Mouse (Mus musculus): ENCODE data around the gene Irx5. TPM values are rescaled to one million over a fixed set of nuclear protein-coding genes. Genes with fewer than 3 reads are reported as not detected.

The Irx5 gene
- total and polyA plus RNA-seq, 2 experiments from 2014 or later, result 13.9 to 18.3 TPM

DNA sequence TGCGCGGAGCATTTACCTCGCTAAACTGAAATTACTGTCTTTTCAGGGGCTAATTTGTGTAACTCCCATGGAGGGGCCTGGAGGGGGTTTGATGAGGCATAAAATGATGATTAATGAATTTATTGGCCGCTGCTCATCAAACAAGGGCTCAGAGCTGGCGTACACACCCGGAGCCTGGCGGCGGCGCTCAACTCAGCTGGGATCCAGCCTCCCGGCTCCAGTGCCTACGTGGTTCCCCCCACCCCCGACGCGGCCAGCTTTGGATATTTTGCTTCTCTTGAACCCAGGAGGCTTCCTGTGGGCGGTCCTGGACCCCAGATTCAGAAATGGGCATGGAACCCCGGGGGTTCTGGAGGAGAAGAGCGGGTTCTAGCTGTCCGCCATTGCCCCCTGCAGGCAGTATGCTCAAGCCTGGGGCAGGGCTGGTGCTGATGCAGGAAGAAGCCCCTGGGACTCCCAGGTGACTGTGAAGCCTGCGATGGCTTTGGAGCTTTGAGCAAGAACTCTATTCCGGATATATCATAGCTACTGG, 9.4 kb downstream of the Irx5 start:
- Histone ChIP-seq H3K27ac (no peak overlapping the region), H3K27me3 (ENCODE audit: insufficient read depth, low read length) (peaks cover 22% of the 10 kb centered on the region), H3K9me3 (ENCODE audit: low read length) (no peaks in the 10 kb centered on the region), H3K36me3 (ENCODE audit: insufficient read depth, low read length) (no peaks in the 10 kb centered on the region), H3K4me3 (ENCODE audit: low read length) (peak overlapping the region; percentile 4; the same call in 1 of the 2 replicates), H3K9ac (replicated peaks; ENCODE audit: low read length) (no peak overlapping the region), H3K4me2 (ENCODE audit: low read depth, low read length) (peak overlapping the region; percentile 42), H3K4me1 (ENCODE audit: insufficient read depth, low read length) (peaks cover 6% of the 10 kb centered on the region; the same call in 1 of the 2 replicates)
- ATAC-seq (peak; percentile 14; the same call in 1 of the 2 replicates), DNase-seq (ENCODE audit: low spot score) (peak; percentile 51)
- WGBS, result 10% methylated on average over 20 of the region's 20 CpGs
- TF ChIP-seq CTCF (IDR thresholded peaks at IDR 0.05; ENCODE audit: low read depth), result peak; percentile 38

GRCm38 (mm10) chr8:92379524-92379923, 22.1 kb downstream of the Irx5 start:
- no peak for DNase-seq (ENCODE audit: low spot score)

GRCm38 (mm10) chr8:92380571-92380970, 23.1 kb downstream of the Irx5 start:
- Histone ChIP-seq H3K9me3 (ENCODE audit: low read length) (no peaks in the 10 kb centered on the region), H3K4me2 (ENCODE audit: low read depth, low read length) (no peak overlapping the region), H3K36me3 (ENCODE audit: insufficient read depth, low read length) (no peaks in the 10 kb centered on the region), H3K27me3 (ENCODE audit: insufficient read depth, low read length) (no peaks in the 10 kb centered on the region), H3K4me3 (ENCODE audit: low read length) (no peak overlapping the region), H3K27ac (no peak overlapping the region), H3K9ac (replicated peaks; ENCODE audit: low read length) (no peak overlapping the region), H3K4me1 (ENCODE audit: insufficient read depth, low read length) (no peaks in the 10 kb centered on the region)
- 49% methylated on average over 2 of the region's 2 CpGs for WGBS
- DNase-seq (ENCODE audit: low spot score) (no peak), ATAC-seq (no peak)
- peak; percentile 15; the same call in 1 of the 2 replicates for TF ChIP-seq CTCF (IDR thresholded peaks at IDR 0.05; ENCODE audit: low read depth)

More at GRCm38 (mm10) chr8:92379524-92379923, 22.1 kb downstream of the Irx5 start:
- Histone ChIP-seq H3K9ac (replicated peaks; ENCODE audit: low read length) (no peak overlapping the region), H3K27ac (no peak overlapping the region), H3K36me3 (ENCODE audit: insufficient read depth, low read length) (no peaks in the 10 kb centered on the region), H3K4me3 (ENCODE audit: low read length) (no peak overlapping the region), H3K4me2 (ENCODE audit: low read depth, low read length) (no peak overlapping the region), H3K9me3 (ENCODE audit: low read length) (no peaks in the 10 kb centered on the region), H3K4me1 (ENCODE audit: insufficient read depth, low read length) (no peaks in the 10 kb centered on the region), H3K27me3 (ENCODE audit: insufficient read depth, low read length) (no peaks in the 10 kb centered on the region)
- WGBS, result 47% methylated on average over 6 of the region's 6 CpGs
- no peak for ATAC-seq
- no peak for TF ChIP-seq CTCF (IDR thresholded peaks at IDR 0.05; ENCODE audit: low read depth)

- Histone ChIP-seq H3K27ac (no peak overlapping the region), H3K9ac (replicated peaks; ENCODE audit: low read length) (no peak overlapping the region), H3K4me3 (ENCODE audit: low read length) (no peak overlapping the region), H3K4me1 (ENCODE audit: insufficient read depth, low read length) (no peaks in the 10 kb centered on the region), H3K9me3 (ENCODE audit: low read length) (no peaks in the 10 kb centered on the region), H3K27me3 (ENCODE audit: insufficient read depth, low read length) (no peaks in the 10 kb centered on the region), H3K4me2 (ENCODE audit: low read depth, low read length) (no peak overlapping the region), H3K36me3 (ENCODE audit: insufficient read depth, low read length) (no peaks in the 10 kb centered on the region)
- ATAC-seq (no peak), DNase-seq (ENCODE audit: low spot score) (no peak)
- TF ChIP-seq CTCF (IDR thresholded peaks at IDR 0.05; ENCODE audit: low read depth), result no peak
- WGBS, result 85% methylated on average over 4 of the region's 4 CpGs
Observed at GRCm38 (mm10) chr8:92387893-92388292, 30.5 kb downstream of the Irx5 start.

GRCm38 (mm10) chr8:92404218-92404617, 46.8 kb downstream of the Irx5 start:
- H3K9ac ChIP-seq (replicated peaks; ENCODE audit: low read length), result no peak overlapping the region
- H3K27ac ChIP-seq, result no peak overlapping the region
- no peak overlapping the region for H3K4me3 ChIP-seq (ENCODE audit: low read length)
- TF ChIP-seq CTCF (IDR thresholded peaks at IDR 0.05; ENCODE audit: low read depth), result no peak
- DNase-seq (ENCODE audit: low spot score), result peak; percentile 64
- H3K27me3 ChIP-seq (ENCODE audit: insufficient read depth, low read length), result no peaks in the 10 kb centered on the region
- ATAC-seq, result peak; percentile 87
- no peak overlapping the region for H3K4me2 ChIP-seq (ENCODE audit: low read depth, low read length)
- WGBS, result 60% methylated on average over 2 of the region's 2 CpGs
- no peaks in the 10 kb centered on the region for H3K4me1 ChIP-seq (ENCODE audit: insufficient read depth, low read length)
- H3K9me3 ChIP-seq (ENCODE audit: low read length), result no peaks in the 10 kb centered on the region
- H3K36me3 ChIP-seq (ENCODE audit: insufficient read depth, low read length), result no peaks in the 10 kb centered on the region

DNA sequence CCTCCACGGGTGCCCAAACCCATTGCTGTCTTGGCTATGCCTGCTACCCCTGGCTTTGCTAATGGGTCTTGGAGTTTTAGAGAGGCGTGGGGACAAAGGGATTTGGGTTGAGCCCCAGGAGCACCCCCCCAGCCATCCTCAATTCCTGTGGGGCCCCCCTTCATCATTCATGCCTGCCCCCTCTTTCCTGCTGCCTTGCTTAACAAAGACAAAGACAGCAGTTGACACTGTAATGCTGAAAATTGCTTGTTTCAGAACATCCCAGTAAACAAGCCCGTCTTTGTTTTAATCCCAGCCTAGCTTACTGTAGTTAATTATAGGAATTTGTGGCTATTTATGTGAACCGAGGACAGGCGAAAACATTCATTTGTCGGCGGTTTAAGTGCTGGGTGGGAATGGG, 50.7 kb downstream of the Irx5 start:
- no peak for TF ChIP-seq CTCF (IDR thresholded peaks at IDR 0.05; ENCODE audit: low read depth)
- Histone ChIP-seq H3K4me3 (ENCODE audit: low read length) (no peak overlapping the region), H3K27me3 (ENCODE audit: insufficient read depth, low read length) (no peaks in the 10 kb centered on the region), H3K36me3 (ENCODE audit: insufficient read depth, low read length) (no peaks in the 10 kb centered on the region), H3K4me1 (ENCODE audit: insufficient read depth, low read length) (no peaks in the 10 kb centered on the region), H3K4me2 (ENCODE audit: low read depth, low read length) (no peak overlapping the region), H3K27ac (no peak overlapping the region), H3K9ac (replicated peaks; ENCODE audit: low read length) (no peak overlapping the region), H3K9me3 (ENCODE audit: low read length) (no peaks in the 10 kb centered on the region)
- DNase-seq (ENCODE audit: low spot score), result peak; percentile 19
- ATAC-seq, result peak; percentile 68; the same call in 1 of the 2 replicates
- 36% methylated on average over 7 of the region's 7 CpGs for WGBS

GRCm38 (mm10) chr8:92413583-92413982, 56.2 kb downstream of the Irx5 start:
- H3K27me3 ChIP-seq (ENCODE audit: insufficient read depth, low read length), result no peaks in the 10 kb centered on the region
- no peak for TF ChIP-seq CTCF (IDR thresholded peaks at IDR 0.05; ENCODE audit: low read depth)
- no peaks in the 10 kb centered on the region for H3K9me3 ChIP-seq (ENCODE audit: low read length)
- no peak overlapping the region for H3K4me2 ChIP-seq (ENCODE audit: low read depth, low read length)
- DNase-seq (ENCODE audit: low spot score) (peak; percentile 33), ATAC-seq (peak; percentile 51; the same call in 1 of the 2 replicates)
- H3K4me3 ChIP-seq (ENCODE audit: low read length), result no peak overlapping the region
- no peaks in the 10 kb centered on the region for H3K4me1 ChIP-seq (ENCODE audit: insufficient read depth, low read length)
- 53% methylated on average over 6 of the region's 6 CpGs for WGBS
- H3K9ac ChIP-seq (replicated peaks; ENCODE audit: low read length), result no peak overlapping the region
- no peak overlapping the region for H3K27ac ChIP-seq
- no peaks in the 10 kb centered on the region for H3K36me3 ChIP-seq (ENCODE audit: insufficient read depth, low read length)
